ENCODE assay signal across 11 mouse cellular contexts in genomic region chr6:30897520-30897919, GRCm38 (mm10). TPM values are rescaled to one million over a fixed set of nuclear protein-coding genes. Genes with fewer than 3 reads are reported as not detected.
A peak's percentile ranks its signal among the peaks of the same experiment; 100 is the strongest.
DNase-seq lines count a peak whose midpoint lies in the region; ATAC-seq lines count a peak whose summit lies in the region.
"Had no signal": no experiment of that assay in that cellular context is flagged by ENCODE, and none has a peak within 500 bp of the region (broad histone marks: within the 10 kb centered on the region; RNA-seq: fewer than 3 reads in every experiment).

No protein-coding gene starts in this region.

- H3K27ac ChIP-seq in heart, embryonic 11.5 days (ENCODE audit: low read depth, low read length), result no peak overlapping the region
- no peak overlapping the region for H3K27ac ChIP-seq in midbrain, embryonic 15.5 days
- no peak overlapping the region for H3K27ac ChIP-seq in midbrain, embryonic 10.5 days (replicated peaks)
- H3K27ac ChIP-seq in stomach, embryonic 15.5 days, result no peak overlapping the region
- H3K27ac ChIP-seq in hindbrain, embryonic 14.5 days, result no peak overlapping the region

- H3K4me1 ChIP-seq in heart, embryonic 11.5 days (ENCODE audit: control insufficient read depth, insufficient read depth, low read length), result peaks cover 9% of the 10 kb centered on the region; the same call in 1 of the 2 replicates
- H3K4me1 ChIP-seq in midbrain, embryonic 15.5 days, result peaks cover 10% of the 10 kb centered on the region
- peaks cover 21% of the 10 kb centered on the region for H3K4me1 ChIP-seq in midbrain, embryonic 10.5 days
- peaks cover 3% of the 10 kb centered on the region; the same call in 1 of the 2 replicates for H3K4me1 ChIP-seq in stomach, embryonic 15.5 days
- peaks cover 9% of the 10 kb centered on the region; the same call in 1 of the 2 replicates for H3K4me1 ChIP-seq in hindbrain, embryonic 14.5 days (replicated peaks; ENCODE audit: control insufficient read depth, insufficient read depth, low read length)

- H3K4me3 ChIP-seq in heart, embryonic 11.5 days (ENCODE audit: low read depth, low read length), result no peak overlapping the region; the same call in 1 of the 2 replicates
- H3K4me3 ChIP-seq in midbrain, embryonic 15.5 days, result peak overlapping the region; percentile 74; the same call in 1 of the 2 replicates
- H3K4me3 ChIP-seq in midbrain, embryonic 10.5 days, result no peak overlapping the region
- no peak overlapping the region for H3K4me3 ChIP-seq in stomach, embryonic 15.5 days (replicated peaks)
- H3K4me3 ChIP-seq in hindbrain, embryonic 14.5 days (replicated peaks; ENCODE audit: low read length), result no peak overlapping the region

- no peaks in the 10 kb centered on the region for H3K9me3 ChIP-seq in heart, embryonic 11.5 days (replicated peaks; ENCODE audit: control insufficient read depth, low read length)
- H3K9me3 ChIP-seq in midbrain, embryonic 15.5 days, result no peaks in the 10 kb centered on the region
- no peaks in the 10 kb centered on the region for H3K9me3 ChIP-seq in midbrain, embryonic 10.5 days (replicated peaks)
- no peaks in the 10 kb centered on the region for H3K9me3 ChIP-seq in stomach, embryonic 15.5 days
- no peaks in the 10 kb centered on the region for H3K9me3 ChIP-seq in hindbrain, embryonic 14.5 days (ENCODE audit: control insufficient read depth, low read length)

- 66% methylated on average over 6 of the region's 6 CpGs for WGBS in heart, embryonic 11.5 days (ENCODE audit: insufficient replicate concordance)
- WGBS in midbrain, embryonic 15.5 days, result 82% methylated on average over 6 of the region's 6 CpGs
- 79% methylated on average over 6 of the region's 6 CpGs for WGBS in midbrain, embryonic 10.5 days
- 41% methylated on average over 6 of the region's 6 CpGs for WGBS in large intestine, adult 2 months
- WGBS in stomach, embryonic 15.5 days, result 62% methylated on average over 6 of the region's 6 CpGs
- WGBS in hindbrain, embryonic 14.5 days, result 82% methylated on average over 6 of the region's 6 CpGs

- H3K4me2 ChIP-seq in heart, embryonic 11.5 days, result peak overlapping the region; percentile 78
- H3K4me2 ChIP-seq in midbrain, embryonic 15.5 days, result no peak overlapping the region
- H3K4me2 ChIP-seq in stomach, embryonic 15.5 days, result peak overlapping the region; percentile 63
- no peak overlapping the region for H3K4me2 ChIP-seq in hindbrain, embryonic 14.5 days (replicated peaks)

- H3K27me3 ChIP-seq in heart, embryonic 11.5 days (ENCODE audit: control insufficient read depth, insufficient read depth, low read length), result no peaks in the 10 kb centered on the region
- no peaks in the 10 kb centered on the region for H3K27me3 ChIP-seq in midbrain, embryonic 15.5 days (replicated peaks)
- no peaks in the 10 kb centered on the region for H3K27me3 ChIP-seq in midbrain, embryonic 10.5 days (ENCODE audit: low read depth, poor library complexity, severe bottlenecking)
- H3K27me3 ChIP-seq in stomach, embryonic 15.5 days (replicated peaks), result no peaks in the 10 kb centered on the region
- no peaks in the 10 kb centered on the region for H3K27me3 ChIP-seq in hindbrain, embryonic 14.5 days (ENCODE audit: control insufficient read depth, insufficient read depth, low read length)

- DNase-seq in heart, postnatal 4 days, result no peak
- DNase-seq in midbrain, embryonic 10.5 days (ENCODE audit: low spot score), result no peak
- DNase-seq in large intestine, adult 2 months (ENCODE audit: low read depth, low spot score), result peak; percentile 38
- DNase-seq in spleen, postnatal 4 days (ENCODE audit: low spot score in 2 of 2), result no peak
- no peak for DNase-seq in hindbrain, embryonic 14.5 days (ENCODE audit: low spot score)
- DNase-seq: heart, postnatal 10 days; right cerebral cortex, adult 18-20 months had no signal

- no peak overlapping the region for H3K9ac ChIP-seq in heart, embryonic 11.5 days (ENCODE audit: low read depth, low read length)
- no peak overlapping the region for H3K9ac ChIP-seq in midbrain, embryonic 15.5 days
- H3K9ac ChIP-seq in stomach, embryonic 15.5 days, result no peak overlapping the region
- no peak overlapping the region for H3K9ac ChIP-seq in hindbrain, embryonic 14.5 days

- ATAC-seq in heart, embryonic 11.5 days (replicated peaks; ENCODE audit: insufficient number of reproducible peaks, low FRiP score, low TSS enrichment), result no peak
- no peak for ATAC-seq in midbrain, embryonic 15.5 days (replicated peaks)
- ATAC-seq in stomach, embryonic 15.5 days (ENCODE audit: insufficient read depth, low FRiP score, low read depth), result no peak
- no peak for ATAC-seq in hindbrain, embryonic 14.5 days (ENCODE audit: low FRiP score)

- no peaks in the 10 kb centered on the region for H3K36me3 ChIP-seq in heart, embryonic 11.5 days (ENCODE audit: control insufficient read depth, insufficient read depth, low read length)
- no peaks in the 10 kb centered on the region for H3K36me3 ChIP-seq in midbrain, embryonic 15.5 days (replicated peaks)
- H3K36me3 ChIP-seq in midbrain, embryonic 10.5 days, result peaks cover 6% of the 10 kb centered on the region
- no peaks in the 10 kb centered on the region for H3K36me3 ChIP-seq in stomach, embryonic 15.5 days
- no peaks in the 10 kb centered on the region for H3K36me3 ChIP-seq in hindbrain, embryonic 14.5 days (replicated peaks; ENCODE audit: control insufficient read depth, insufficient read depth)

RNA-seq across cellular contexts. Expression of gene Copg2, which starts 0.9 kb away (rescaled TPM):
- 34.1 and 34.5 TPM in 2 replicates for polyA plus RNA-seq in heart, embryonic 11.5 days (2014; fragmentation: Nextera tagmentation; extraction: Ambion mirVana)
- 10 to 100 TPM; 50.2 to 50.7 TPM for total RNA-seq in heart, postnatal 4 days (2021)
- 35.4 and 36.2 TPM in 2 replicates for polyA plus RNA-seq in midbrain, embryonic 15.5 days (2015; fragmentation: Nextera tagmentation; extraction: Ambion mirVana)
- 34.3 and 43.5 TPM in 2 replicates for polyA plus RNA-seq in midbrain, embryonic 10.5 days (2016; fragmentation: Nextera tagmentation; extraction: Ambion mirVana)
- 11.4 and 13.2 TPM in 2 replicates for polyA plus RNA-seq in large intestine, adult 2 months (2012; rRNA removed)
- 18.0 and 18.2 TPM in 2 replicates for polyA plus RNA-seq in stomach, embryonic 15.5 days (2015; fragmentation: Nextera tagmentation; extraction: Ambion mirVana)
- 32.6 and 37.9 TPM in 2 replicates for polyA plus RNA-seq in hindbrain, embryonic 14.5 days (2014; fragmentation: Nextera tagmentation; extraction: Ambion mirVana)

RNA-seq across cellular contexts. Expression of gene Tsga13, which starts 17.9 kb away (rescaled TPM):
- 0.23 TPM in 1 of 2 replicates, not detected in the other for polyA plus RNA-seq in heart, embryonic 11.5 days (2014; fragmentation: Nextera tagmentation; extraction: Ambion mirVana)
- total RNA-seq in heart, postnatal 4 days (2021), result not detected
- polyA plus RNA-seq in midbrain, embryonic 15.5 days (2015; fragmentation: Nextera tagmentation; extraction: Ambion mirVana), result 0.19 TPM in 1 of 2 replicates, not detected in the other
- 0.23 TPM in 1 of 2 replicates, not detected in the other for polyA plus RNA-seq in midbrain, embryonic 10.5 days (2016; fragmentation: Nextera tagmentation; extraction: Ambion mirVana)
- polyA plus RNA-seq in large intestine, adult 2 months (2012; rRNA removed), result not detected in 2 replicates
- polyA plus RNA-seq in stomach, embryonic 15.5 days (2015; fragmentation: Nextera tagmentation; extraction: Ambion mirVana), result 0.15 and 0.35 TPM in 2 replicates
- polyA plus RNA-seq in hindbrain, embryonic 14.5 days (2014; fragmentation: Nextera tagmentation; extraction: Ambion mirVana), result 0.46 and 0.61 TPM in 2 replicates
- total RNA-seq: left cerebral cortex, adult 18-20 months had no signal

Comparison
In these comparisons a context has a peak if more than half of its experiments do, and no peak if none do; other contexts are left out.
1. H3K4me2 ChIP-seq: peak in heart, embryonic 11.5 days (single experiment) and stomach, embryonic 15.5 days (single experiment); none in midbrain, embryonic 15.5 days (single experiment) and hindbrain, embryonic 14.5 days (single experiment).